Mouse (Mus musculus) gastrocnemius, postnatal 4 days (tissue): ENCODE measurements around the gene Vps37d. TPM values are rescaled to one million over a fixed set of nuclear protein-coding genes. Genes with fewer than 3 reads are reported as not detected.
A peak's percentile ranks its signal among the peaks of the same experiment; 100 is the strongest.

Experiments
- DNase-seq, 2 experiments: peaks; one replicate each; pipeline ENCODE4 v3.0.0; 2021 to 2022; ENCODE audit warnings: low spot score in 2 of 2, mixed read lengths in 2 of 2
- long read RNA-seq, 2 experiments: library from polyadenylated mRNA; stranded (forward); transcript quantifications; one replicate each; pipeline ENCODE4 v2.0.0; 2021
- total RNA-seq, 2 experiments: library from RNA; stranded (reverse); gene quantifications; 2 replicates each; pipeline ENCODE4 v1.2.3; 2021

Gene Vps37d
- 1 to 10 TPM; 3.2 to 4.1 TPM for total RNA-seq
- long read RNA-seq, experiment 1, partial matches to known transcripts: 0 of 2 reads
- long read RNA-seq, experiment 1, other reads (novel, unspliced or antisense): 0 of 2 reads
- long read RNA-seq, experiment 2, partial matches to known transcripts: 0 of 3 reads
- long read RNA-seq, experiment 2, other reads (novel, unspliced or antisense): 2 of 3 reads

GRCm38 (mm10) chr5:135077564-135078481 is at the start of gene Vps37d:
Gene Vps37d, minus strand, starts transcription at chr5:135078266.
- DNase-seq: peak; percentile 94 to 96

- no peak for DNase-seq
These were observed 49.6 kb upstream of the Vps37d start for GRCm38 (mm10) chr5:135127669-135128068.

GRCm38 (mm10) chr5:135126121-135126520 is 48.1 kb upstream of the Vps37d start:
- no peak for DNase-seq

- no peak for DNase-seq
These were observed 42.7 kb upstream of the Vps37d start for GRCm38 (mm10) chr5:135120753-135121152.

GRCm38 (mm10) chr5:135118589-135119081 is 40.6 kb upstream of the Vps37d start:
- peak; percentile 37 to 61 for DNase-seq

GRCm38 (mm10) chr5:135115241-135115640 is 37.2 kb upstream of the Vps37d start:
- DNase-seq: no peak

GRCm38 (mm10) chr5:135113782-135114181 is 35.7 kb upstream of the Vps37d start:
- DNase-seq: no peak

GRCm38 (mm10) chr5:135109976-135110375 is 31.9 kb upstream of the Vps37d start:
- DNase-seq: no peak

GRCm38 (mm10) chr5:135109426-135109825 is 31.4 kb upstream of the Vps37d start:
- no peak for DNase-seq

- DNase-seq: no peak
These were observed 31.0 kb upstream of the Vps37d start for GRCm38 (mm10) chr5:135109017-135109416.

- DNase-seq: peak; percentile 26 to 63
These were observed 29.7 kb upstream of the Vps37d start for GRCm38 (mm10) chr5:135107521-135108501.

GRCm38 (mm10) chr5:135106758-135107256 is 28.7 kb upstream of the Vps37d start:
- DNase-seq: peak; percentile 24 to 73

- no peak for DNase-seq
These were observed 26.1 kb upstream of the Vps37d start for GRCm38 (mm10) chr5:135103999-135104660.

GRCm38 (mm10) chr5:135100981-135101380 is 22.9 kb upstream of the Vps37d start:
- no peak for DNase-seq

GRCm38 (mm10) chr5:135089653-135090052 is 11.6 kb upstream of the Vps37d start, which contains the start of gene Mlxipl:
Gene Mlxipl, plus strand, starts transcription at chr5:135089890.
- no peak for DNase-seq

- no peak for DNase-seq
These were observed 8.8 kb upstream of the Vps37d start for GRCm38 (mm10) chr5:135086871-135087270.

- no peak for DNase-seq
These were observed 2.5 kb upstream of the Vps37d start for GRCm38 (mm10) chr5:135080539-135080938.

- no peak for DNase-seq
These were observed 1.5 kb upstream of the Vps37d start for GRCm38 (mm10) chr5:135079578-135079977.

GRCm38 (mm10) chr5:135078482-135078810 is 380 bp upstream of the Vps37d start:
- DNase-seq: no peak

- peak in 1 of 2 experiments; percentile 25 for DNase-seq
These were observed 1.0 kb downstream of the Vps37d start for GRCm38 (mm10) chr5:135076931-135077505.
